Mouse (Mus musculus): Measurements from ENCODE around the gene Crisp3. TPM values are rescaled to one million over a fixed set of nuclear protein-coding genes. Genes with fewer than 3 reads are reported as not detected.
"Not testable (repeated sequence)": the region's sequence is repeated elsewhere in the genome, so short reads cannot be mapped to it uniquely, and the experiment has no call there.

Gene Crisp3
- not detected for total RNA-seq (2021)
- long read RNA-seq, experiment 1, result 0 reads
- long read RNA-seq, experiment 2, result 0 reads

DNA sequence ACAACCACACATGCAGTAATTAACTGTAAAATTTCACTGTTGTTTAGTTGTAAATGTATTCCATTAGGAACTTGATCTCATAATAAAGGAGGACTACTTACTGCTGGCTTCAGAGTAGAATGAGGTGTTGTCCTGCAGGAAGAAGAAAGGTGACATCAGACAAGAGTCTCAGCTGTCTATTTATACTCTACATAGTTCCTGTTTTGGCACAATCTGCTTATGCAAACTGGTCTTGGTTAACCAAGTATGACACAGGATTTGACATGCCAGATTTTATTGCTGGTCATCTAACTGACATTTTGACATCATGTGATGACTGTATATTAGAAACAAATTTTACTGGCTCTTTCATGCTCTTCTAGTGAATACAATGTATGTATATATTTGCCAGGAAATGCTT is at the start of gene Crisp3:
Gene Crisp3 (minus strand): TSS at position 154 of the 400 bp plus-strand sequence.
- DNase-seq (ENCODE audit: low spot score in 2 of 2), result no peak

- DNase-seq (ENCODE audit: low spot score in 2 of 2), result no peak
Observed at GRCm38 (mm10) chr17:40285435-40285834, 43.3 kb upstream of the Crisp3 start.

DNA sequence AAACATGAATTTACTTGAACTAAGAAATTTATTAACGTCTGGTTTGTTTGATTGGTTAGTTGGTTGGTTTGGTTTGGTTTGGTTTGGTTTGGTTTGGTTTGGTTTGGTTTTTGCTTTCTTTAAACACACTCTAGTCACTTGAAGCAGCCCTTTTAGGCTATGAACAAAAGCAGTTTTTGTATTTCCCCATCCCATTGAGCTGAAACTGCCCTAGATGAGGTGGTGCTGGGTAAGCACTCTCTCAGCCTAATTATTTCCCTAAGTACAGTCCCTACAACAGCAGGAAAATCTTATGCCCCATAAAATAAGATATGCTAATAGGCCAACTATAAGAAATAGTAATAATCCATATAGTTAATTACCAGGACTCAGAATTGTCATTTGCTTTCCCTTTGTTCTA is 33.4 kb upstream of the Crisp3 start:
- no peak for DNase-seq (ENCODE audit: low spot score in 2 of 2)

DNA sequence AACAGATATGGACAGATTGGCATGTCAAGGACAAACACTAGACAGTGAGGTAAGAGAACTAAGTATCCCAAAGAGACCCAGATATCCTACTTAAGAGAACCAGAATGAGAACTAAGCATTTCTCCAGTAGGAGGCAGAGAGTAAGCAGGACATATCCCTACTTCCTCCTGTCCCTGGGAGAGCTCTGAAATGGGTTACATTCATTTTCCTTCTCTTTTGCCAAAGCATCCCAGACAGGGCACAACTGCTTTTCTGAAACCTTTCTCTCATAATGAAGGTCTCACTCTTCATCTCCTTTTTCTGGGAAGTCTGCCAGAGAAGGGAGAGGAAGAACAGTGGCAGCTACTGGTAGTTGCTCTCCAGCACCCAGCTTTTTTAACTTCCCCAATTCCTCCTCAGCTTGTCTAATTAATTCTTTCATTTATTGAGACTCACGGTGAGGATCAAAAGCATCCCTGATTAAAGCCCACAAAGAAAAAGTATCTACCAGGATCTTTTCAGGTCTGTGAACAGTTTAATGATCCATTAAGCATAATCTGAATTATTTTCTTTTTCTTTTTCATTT is 32.9 kb upstream of the Crisp3 start:
- DNase-seq (ENCODE audit: low spot score in 2 of 2), result no peak

DNA sequence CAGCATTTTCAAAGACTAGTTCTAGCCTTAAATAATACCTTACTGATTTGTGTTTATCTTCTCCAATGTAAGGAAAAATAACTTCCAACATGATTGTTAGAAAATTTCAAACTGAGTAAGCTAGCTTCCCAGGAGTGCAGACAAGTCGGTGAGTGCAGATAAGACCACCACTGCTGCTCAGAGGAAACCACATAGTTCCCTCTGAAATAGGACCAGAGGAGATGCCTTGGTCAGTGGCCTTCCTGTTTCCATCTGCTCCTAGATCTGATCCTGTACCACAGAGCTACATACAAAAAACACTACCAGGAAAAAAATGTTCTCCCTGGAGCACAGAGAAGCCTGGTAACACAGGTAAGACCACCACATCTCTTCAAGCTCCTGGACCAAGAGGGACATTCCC is 10.4 kb upstream of the Crisp3 start:
- no peak for DNase-seq (ENCODE audit: low spot score in 2 of 2)

DNA sequence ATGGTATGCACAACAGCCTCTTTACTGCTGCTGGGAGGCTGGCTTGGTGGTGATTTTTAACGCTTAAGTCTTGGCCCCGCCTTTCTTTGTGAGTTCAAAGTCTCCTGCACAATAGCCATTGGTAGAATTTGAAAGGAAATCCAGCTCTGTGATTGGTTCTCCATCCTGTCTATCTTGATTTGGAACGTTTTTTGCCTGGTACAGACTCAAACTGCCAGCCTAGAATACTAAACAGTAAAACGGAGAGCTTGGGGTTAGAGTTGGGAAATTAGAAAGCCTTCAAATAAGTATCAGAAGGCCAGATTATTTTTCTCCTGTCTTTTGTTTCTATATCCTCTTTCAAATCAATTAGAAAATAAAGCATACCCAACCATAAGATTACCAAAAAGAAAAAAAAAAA is 33.5 kb downstream of the Crisp3 start, which contains the start of gene Pgk2:
Gene Pgk2 (minus strand): TSS at position 101 of the 400 bp plus-strand sequence.
- no peak for DNase-seq (ENCODE audit: low spot score in 2 of 2)

DNA sequence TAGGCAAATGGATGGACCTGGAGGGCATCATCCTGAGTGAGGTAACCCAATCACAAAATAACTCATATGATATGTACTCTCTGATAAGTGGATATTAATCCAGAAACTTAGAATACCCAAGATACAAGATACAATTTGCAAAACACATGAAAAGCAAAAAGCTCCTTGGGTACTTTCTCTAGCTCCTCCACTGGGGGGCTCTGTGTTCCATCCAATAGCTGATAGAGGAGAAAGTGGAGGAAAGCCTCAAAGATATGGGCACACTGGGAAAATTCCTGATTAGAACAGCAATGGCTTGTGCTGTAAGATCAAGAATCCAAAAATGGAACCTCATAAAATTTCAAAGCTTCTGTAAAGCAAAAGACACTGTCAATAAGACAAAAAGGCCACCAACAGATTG is 40.3 kb downstream of the Crisp3 start:
- DNase-seq (ENCODE audit: low spot score in 2 of 2), result not testable (repeated sequence)

GRCm38 (mm10) chr17:40190192-40190591 is 51.9 kb downstream of the Crisp3 start:
- DNase-seq (ENCODE audit: low spot score in 2 of 2), result not testable (repeated sequence)

Other genes starting within 250 kb of the Crisp3 start
- gene AC192777.2, start 146.8 kb downstream of the Crisp3 start, total RNA-seq (2021), result not detected
- not detected for gene Pgk2, start 33.6 kb downstream of the Crisp3 start, total RNA-seq (2021)
- not detected for gene Crisp1, start 76.9 kb upstream of the Crisp3 start, total RNA-seq (2021)

Data from adrenal gland, postnatal 4 days (tissue).